Mouse (Mus musculus): ENCODE data around the gene Epha3. TPM values are rescaled to one million over a fixed set of nuclear protein-coding genes. Genes with fewer than 3 reads are reported as not detected.

Epha3 gene
- total RNA-seq, 2 experiments from 2014 or later, result 0.37 to 0.64 TPM

- DNase-seq, result no peak
- intact Hi-C loops (cut with DNase I), result no loop called here
Observed at GRCm38 (mm10) chr16:63665897-63666464, 198.0 kb downstream of the Epha3 start.

GRCm38 (mm10) chr16:63658302-63658974 is 205.5 kb downstream of the Epha3 start:
- intact Hi-C loops (cut with DNase I), result no loop called here
- DNase-seq, result no peak

- intact Hi-C loops (cut with DNase I), result no loop called here
- DNase-seq, result no peak
Observed at GRCm38 (mm10) chr16:63657743-63658142, 206.2 kb downstream of the Epha3 start.

- intact Hi-C loops (cut with DNase I), result no loop called here
- no peak for DNase-seq
Observed at GRCm38 (mm10) chr16:63653393-63653918, 210.5 kb downstream of the Epha3 start.

GRCm38 (mm10) chr16:63650760-63651159 is 213.2 kb downstream of the Epha3 start:
- no peak for DNase-seq
- intact Hi-C loops (cut with DNase I), result no loop called here

GRCm38 (mm10) chr16:63646577-63646976 is 217.4 kb downstream of the Epha3 start:
- intact Hi-C loops (cut with DNase I), result no loop called here
- DNase-seq, result no peak

- DNase-seq, result no peak
- intact Hi-C loops (cut with DNase I), result no loop called here
Observed at GRCm38 (mm10) chr16:63642641-63643040, 221.3 kb downstream of the Epha3 start.

GRCm38 (mm10) chr16:63641603-63642002 is 222.4 kb downstream of the Epha3 start:
- intact Hi-C loops (cut with DNase I), result no loop called here
- no peak for DNase-seq

- no peak for DNase-seq
- intact Hi-C loops (cut with DNase I), result no loop called here
Observed at GRCm38 (mm10) chr16:63638701-63639100, 225.3 kb downstream of the Epha3 start.

- intact Hi-C loops (cut with DNase I), result no loop called here
Observed at GRCm38 (mm10) chr16:63633748-63634166, 230.2 kb downstream of the Epha3 start.

GRCm38 (mm10) chr16:63625229-63625628 is 238.7 kb downstream of the Epha3 start:
- intact Hi-C loops (cut with DNase I), result no loop called here
- DNase-seq, result no peak

More at GRCm38 (mm10) chr16:63633748-63634166, 230.2 kb downstream of the Epha3 start:
- no peak for DNase-seq

GRCm38 (mm10) chr16:63621845-63622244 is 242.1 kb downstream of the Epha3 start:
- intact Hi-C loops (cut with DNase I), result no loop called here
- DNase-seq, result no peak

GRCm38 (mm10) chr16:63615396-63615795 is 248.6 kb downstream of the Epha3 start:
- DNase-seq, result no peak
- intact Hi-C loops (cut with DNase I), result no loop called here

GRCm38 (mm10) chr16:63613006-63613405 is 251.0 kb downstream of the Epha3 start:
- intact Hi-C loops (cut with DNase I), result no loop called here
- DNase-seq, result no peak

- intact Hi-C loops (cut with DNase I), result no loop called here
- no peak for DNase-seq
Observed at GRCm38 (mm10) chr16:63600229-63600628, 263.7 kb downstream of the Epha3 start.

- DNase-seq, result no peak
- intact Hi-C loops (cut with DNase I), result no loop called here
Observed at GRCm38 (mm10) chr16:63594656-63595055, 269.3 kb downstream of the Epha3 start.

GRCm38 (mm10) chr16:63569746-63570145 is 294.2 kb downstream of the Epha3 start:
- intact Hi-C loops (cut with DNase I), result no loop called here
- no peak for DNase-seq

- intact Hi-C loops (cut with DNase I), result no loop called here
- DNase-seq, result no peak
Observed at GRCm38 (mm10) chr16:63566106-63566836, 297.7 kb downstream of the Epha3 start.

GRCm38 (mm10) chr16:63556410-63557146 is 307.4 kb downstream of the Epha3 start:
- no peak for DNase-seq
- intact Hi-C loops (cut with DNase I), result no loop called here

- DNase-seq, result no peak
- intact Hi-C loops (cut with DNase I), result no loop called here
Observed at GRCm38 (mm10) chr16:63552531-63552930, 311.4 kb downstream of the Epha3 start.

- intact Hi-C loops (cut with DNase I), result no loop called here
- DNase-seq, result no peak
Observed at GRCm38 (mm10) chr16:63539489-63539888, 324.5 kb downstream of the Epha3 start.
